Mouse (Mus musculus): ENCODE measurements around the gene 4930523C07Rik. TPM values are rescaled to one million over a fixed set of nuclear protein-coding genes. Genes with fewer than 3 reads are reported as not detected.

4930523C07Rik gene
- polyA plus RNA-seq, 1 experiment from 2014 or later, result 20.0 TPM

GRCm38 (mm10) chr1:160049131-160049880, 5.1 kb downstream of the 4930523C07Rik start:
- Histone ChIP-seq H3K9ac (no peak overlapping the region), H3K4me3 (no peak overlapping the region), H3K4me2 (no peak overlapping the region), H3K36me3 (no peaks in the 10 kb centered on the region), H3K9me3 (replicated peaks) (no peaks in the 10 kb centered on the region), H3K27me3 (no peaks in the 10 kb centered on the region), H3K27ac (peak overlapping the region; percentile 42; the same call in 1 of the 2 replicates), H3K4me1 (replicated peaks) (peaks cover 43% of the 10 kb centered on the region)
- ATAC-seq (replicated peaks; ENCODE audit: insufficient number of reproducible peaks, insufficient read depth, low FRiP score, low read depth), result no peak
- WGBS, result 37% methylated on average over 5 of the region's 5 CpGs

- Histone ChIP-seq H3K4me2 (no peak overlapping the region), H3K4me3 (no peak overlapping the region), H3K27me3 (no peaks in the 10 kb centered on the region), H3K9ac (no peak overlapping the region), H3K27ac (no peak overlapping the region), H3K9me3 (replicated peaks) (no peaks in the 10 kb centered on the region), H3K36me3 (no peaks in the 10 kb centered on the region), H3K4me1 (replicated peaks) (peaks cover 36% of the 10 kb centered on the region)
- WGBS, result 84% methylated on average over 6 of the region's 6 CpGs
- ATAC-seq (replicated peaks; ENCODE audit: insufficient number of reproducible peaks, insufficient read depth, low FRiP score, low read depth), result no peak
Observed at GRCm38 (mm10) chr1:160050898-160051297, 6.7 kb downstream of the 4930523C07Rik start.

- Histone ChIP-seq H3K27ac (no peak overlapping the region), H3K4me1 (replicated peaks) (peaks cover 29% of the 10 kb centered on the region), H3K9ac (no peak overlapping the region), H3K36me3 (no peaks in the 10 kb centered on the region), H3K4me2 (no peak overlapping the region), H3K27me3 (no peaks in the 10 kb centered on the region), H3K9me3 (replicated peaks) (no peaks in the 10 kb centered on the region), H3K4me3 (no peak overlapping the region)
- WGBS, result 85% methylated on average over 2 of the region's 2 CpGs
- ATAC-seq (replicated peaks; ENCODE audit: insufficient number of reproducible peaks, insufficient read depth, low FRiP score, low read depth), result no peak
Observed at GRCm38 (mm10) chr1:160052556-160053315, 8.6 kb downstream of the 4930523C07Rik start.

- no peak; the same call in 1 of the 2 replicates for ATAC-seq (replicated peaks; ENCODE audit: insufficient number of reproducible peaks, insufficient read depth, low FRiP score, low read depth)
- H3K4me3 ChIP-seq, result no peak overlapping the region
- H3K27ac ChIP-seq, result no peak overlapping the region
Observed at GRCm38 (mm10) chr1:160053510-160054305, 9.5 kb downstream of the 4930523C07Rik start.

GRCm38 (mm10) chr1:160054366-160055078, 10.3 kb downstream of the 4930523C07Rik start:
- H3K4me1 ChIP-seq (replicated peaks), result peaks cover 26% of the 10 kb centered on the region
- H3K36me3 ChIP-seq, result no peaks in the 10 kb centered on the region
- H3K27me3 ChIP-seq, result no peaks in the 10 kb centered on the region
- 52% methylated on average over 5 of the region's 5 CpGs for WGBS
- no peak overlapping the region for H3K4me3 ChIP-seq
- H3K9ac ChIP-seq, result no peak overlapping the region
- no peak overlapping the region for H3K27ac ChIP-seq
- no peak overlapping the region for H3K4me2 ChIP-seq
- ATAC-seq (replicated peaks; ENCODE audit: insufficient number of reproducible peaks, insufficient read depth, low FRiP score, low read depth), result no peak
- no peaks in the 10 kb centered on the region for H3K9me3 ChIP-seq (replicated peaks)

More at GRCm38 (mm10) chr1:160053510-160054305, 9.5 kb downstream of the 4930523C07Rik start:
- Histone ChIP-seq H3K9ac (no peak overlapping the region), H3K9me3 (replicated peaks) (no peaks in the 10 kb centered on the region), H3K4me1 (replicated peaks) (peaks cover 32% of the 10 kb centered on the region), H3K4me2 (no peak overlapping the region), H3K36me3 (no peaks in the 10 kb centered on the region), H3K27me3 (no peaks in the 10 kb centered on the region)
- 76% methylated on average over 5 of the region's 5 CpGs for WGBS

- Histone ChIP-seq H3K9ac (no peak overlapping the region), H3K36me3 (no peaks in the 10 kb centered on the region), H3K4me2 (no peak overlapping the region), H3K4me1 (replicated peaks) (peaks cover 22% of the 10 kb centered on the region), H3K4me3 (no peak overlapping the region), H3K9me3 (replicated peaks) (no peaks in the 10 kb centered on the region), H3K27me3 (no peaks in the 10 kb centered on the region), H3K27ac (no peak overlapping the region)
- ATAC-seq (replicated peaks; ENCODE audit: insufficient number of reproducible peaks, insufficient read depth, low FRiP score, low read depth), result 0 out of 2 replicates have a peak, but pooled peaks have one; percentile 55
- WGBS, result 55% methylated on average over 3 of the region's 3 CpGs
Observed at GRCm38 (mm10) chr1:160057657-160058056, 13.5 kb downstream of the 4930523C07Rik start.

- no peaks in the 10 kb centered on the region for H3K9me3 ChIP-seq (replicated peaks)
Observed at GRCm38 (mm10) chr1:160059908-160060307, 15.7 kb downstream of the 4930523C07Rik start.

GRCm38 (mm10) chr1:160060542-160060941, 16.4 kb downstream of the 4930523C07Rik start:
- Histone ChIP-seq H3K27ac (peak overlapping the region; percentile 25; the same call in 1 of the 2 replicates), H3K4me3 (no peak overlapping the region), H3K9ac (no peak overlapping the region), H3K4me1 (replicated peaks) (peaks cover 17% of the 10 kb centered on the region), H3K36me3 (no peaks in the 10 kb centered on the region), H3K4me2 (no peak overlapping the region), H3K9me3 (replicated peaks) (no peaks in the 10 kb centered on the region), H3K27me3 (no peaks in the 10 kb centered on the region)
- 47% methylated on average over 6 of the region's 6 CpGs for WGBS
- ATAC-seq (replicated peaks; ENCODE audit: insufficient number of reproducible peaks, insufficient read depth, low FRiP score, low read depth), result no peak

More at GRCm38 (mm10) chr1:160059908-160060307, 15.7 kb downstream of the 4930523C07Rik start:
- H3K27ac ChIP-seq, result no peak overlapping the region
- peaks cover 17% of the 10 kb centered on the region for H3K4me1 ChIP-seq (replicated peaks)
- H3K27me3 ChIP-seq, result no peaks in the 10 kb centered on the region
- no peak for ATAC-seq (replicated peaks; ENCODE audit: insufficient number of reproducible peaks, insufficient read depth, low FRiP score, low read depth)
- H3K4me2 ChIP-seq, result no peak overlapping the region
- H3K36me3 ChIP-seq, result no peaks in the 10 kb centered on the region
- H3K9ac ChIP-seq, result no peak overlapping the region
- no peak overlapping the region for H3K4me3 ChIP-seq
- WGBS, result 63% methylated on average over 1 of the region's 1 CpGs

GRCm38 (mm10) chr1:160061321-160061720, 17.1 kb downstream of the 4930523C07Rik start:
- H3K27ac ChIP-seq, result no peak overlapping the region
- no peaks in the 10 kb centered on the region for H3K27me3 ChIP-seq
- H3K9me3 ChIP-seq (replicated peaks), result no peaks in the 10 kb centered on the region
- H3K4me1 ChIP-seq (replicated peaks), result peaks cover 17% of the 10 kb centered on the region
- no peak overlapping the region for H3K4me2 ChIP-seq
- WGBS, result 81% methylated on average over 5 of the region's 5 CpGs
- no peak for ATAC-seq (replicated peaks; ENCODE audit: insufficient number of reproducible peaks, insufficient read depth, low FRiP score, low read depth)
- H3K4me3 ChIP-seq, result no peak overlapping the region
- H3K9ac ChIP-seq, result no peak overlapping the region
- H3K36me3 ChIP-seq, result no peaks in the 10 kb centered on the region

GRCm38 (mm10) chr1:160061725-160062366, 17.7 kb downstream of the 4930523C07Rik start:
- 57% methylated on average over 3 of the region's 3 CpGs for WGBS
- Histone ChIP-seq H3K27ac (no peak overlapping the region), H3K36me3 (no peaks in the 10 kb centered on the region), H3K4me1 (replicated peaks) (peaks cover 17% of the 10 kb centered on the region), H3K4me2 (no peak overlapping the region), H3K4me3 (no peak overlapping the region), H3K9ac (no peak overlapping the region), H3K9me3 (replicated peaks) (no peaks in the 10 kb centered on the region), H3K27me3 (no peaks in the 10 kb centered on the region)
- ATAC-seq (replicated peaks; ENCODE audit: insufficient number of reproducible peaks, insufficient read depth, low FRiP score, low read depth), result no peak

Measured in heart, embryonic 15.5 days (tissue).